Mouse (Mus musculus): Measurements from ENCODE around the gene Lrrc34. TPM values are rescaled to one million over a fixed set of nuclear protein-coding genes. Genes with fewer than 3 reads are reported as not detected.

Gene Lrrc34
- polyA plus RNA-seq, 2 experiments: 0.02 TPM; not detected in 1

DNA sequence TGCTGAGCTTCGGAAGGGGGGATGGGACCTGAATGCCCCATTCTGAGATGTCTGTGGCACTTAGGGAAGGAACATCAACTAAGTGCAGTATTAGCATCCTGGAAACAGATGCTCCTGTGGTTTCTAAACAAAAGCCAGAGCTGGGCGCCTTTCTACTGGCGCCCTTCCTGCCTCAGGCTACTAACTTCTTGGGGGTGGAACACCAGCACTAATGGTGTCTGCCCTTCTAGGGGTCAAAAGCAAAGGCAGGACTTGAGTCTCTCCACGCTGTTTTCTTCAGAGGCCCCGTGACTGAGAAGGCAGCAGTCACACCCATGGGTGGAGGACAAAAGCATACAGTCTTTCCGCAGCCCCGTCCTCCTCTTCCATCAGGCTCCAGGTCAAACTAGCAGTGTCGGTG lies 908 bp downstream of the Lrrc34 start:
- H3K4me3 ChIP-seq (ENCODE audit: insufficient read depth in 1 of 2, low read depth in 2 of 2, low read length in 2 of 2): no peak overlapping the region
- WGBS (ENCODE audit: insufficient replicate concordance): 28% methylated on average over 8 of the region's 8 CpGs
- H3K4me1 ChIP-seq (replicated peaks; ENCODE audit: control insufficient read depth in 2 of 2, insufficient read depth in 2 of 2, low read length in 1 of 2): no peaks in the 10 kb centered on the region
- no peak for TF ChIP-seq EP300 (IDR thresholded peaks at IDR 0.05; ENCODE audit: low read depth)
- no peak for TF ChIP-seq CTCF (IDR thresholded peaks at IDR 0.05; ENCODE audit: low read depth)
- no peaks in the 10 kb centered on the region for H3K9me3 ChIP-seq (ENCODE audit: control insufficient read depth, low read length)
- no peak overlapping the region for H3K4me2 ChIP-seq (ENCODE audit: low read depth)
- DNase-seq (ENCODE audit: low read depth in 3 of 3, low spot score in 3 of 3) (no peak), ATAC-seq (ENCODE audit: insufficient read depth) (no peak)
- no peak overlapping the region for H3K9ac ChIP-seq (replicated peaks)
- no peak overlapping the region for H3K27ac ChIP-seq
- H3K36me3 ChIP-seq (replicated peaks; ENCODE audit: control insufficient read depth, insufficient read depth, low read depth): no peaks in the 10 kb centered on the region
- H3K27me3 ChIP-seq (ENCODE audit: control insufficient read depth, insufficient read depth, low read length): peaks cover 29% of the 10 kb centered on the region

DNA sequence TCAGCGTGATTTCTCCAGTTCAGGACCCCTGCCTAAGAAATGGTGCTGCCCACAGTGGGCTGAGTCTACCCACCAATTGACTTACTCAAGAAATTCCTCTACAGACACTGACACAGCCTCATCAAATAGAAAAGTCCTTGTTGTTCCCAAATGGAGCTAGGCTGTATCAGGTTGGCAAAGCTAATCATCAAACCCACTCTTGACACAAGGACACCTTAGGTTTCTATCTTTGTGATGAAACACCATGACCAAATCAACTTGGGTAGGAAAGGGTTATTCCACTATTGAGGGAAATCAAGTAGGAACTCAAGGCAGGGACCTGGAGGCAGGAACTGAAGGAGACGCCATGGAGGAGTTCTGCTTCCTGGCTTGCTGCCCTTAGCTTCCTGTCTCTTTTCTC lies 3.5 kb downstream of the Lrrc34 start, which contains the start of gene Lrriq4:
Gene Lrriq4, plus strand, starts transcription at position 301 of the 400 bp plus-strand sequence.
- Histone ChIP-seq H3K4me3 (ENCODE audit: insufficient read depth in 1 of 2, low read depth in 2 of 2, low read length in 2 of 2) (no peak within 1 kb of the TSS), H3K4me2 (ENCODE audit: low read depth) (no peak within 1 kb of the TSS), H3K27me3 (ENCODE audit: control insufficient read depth, insufficient read depth, low read length) (peaks cover 13% of the 10 kb centered on the region), H3K36me3 (replicated peaks; ENCODE audit: control insufficient read depth, insufficient read depth, low read depth) (no peaks in the 10 kb centered on the region), H3K9ac (replicated peaks) (no peak within 1 kb of the TSS), H3K9me3 (ENCODE audit: control insufficient read depth, low read length) (no peaks in the 10 kb centered on the region), H3K27ac (no peak within 1 kb of the TSS), H3K4me1 (replicated peaks; ENCODE audit: control insufficient read depth in 2 of 2, insufficient read depth in 2 of 2, low read length in 1 of 2) (no peaks in the 10 kb centered on the region)
- DNase-seq (ENCODE audit: low read depth in 3 of 3, low spot score in 3 of 3) (no peak), ATAC-seq (ENCODE audit: insufficient read depth) (no peak)
- 39% methylated on average over 2 of the region's 2 CpGs for WGBS (ENCODE audit: insufficient replicate concordance)
- TF ChIP-seq CTCF (IDR thresholded peaks at IDR 0.05; ENCODE audit: low read depth): no peak
- no peak for TF ChIP-seq EP300 (IDR thresholded peaks at IDR 0.05; ENCODE audit: low read depth)

DNA sequence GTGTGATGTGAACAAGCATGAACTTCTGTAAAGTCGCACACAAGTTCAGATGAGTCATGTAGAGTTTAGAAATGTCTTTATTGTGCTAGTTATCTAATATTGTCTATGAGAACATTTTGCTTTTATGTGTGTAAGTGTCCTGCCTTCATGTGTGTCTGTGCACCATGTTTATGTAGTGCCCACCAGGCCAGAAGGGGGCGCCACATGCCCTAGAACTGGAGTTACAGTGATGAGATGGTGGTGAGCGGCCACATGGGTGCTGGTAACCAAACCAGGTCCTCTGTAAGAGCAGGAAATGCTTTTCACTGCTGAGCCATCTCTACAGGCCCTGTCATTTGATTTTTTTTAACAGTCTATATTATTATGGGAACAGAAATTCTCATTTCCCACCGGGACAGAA lies 12.0 kb downstream of the Lrrc34 start:
- no peaks in the 10 kb centered on the region for H3K4me1 ChIP-seq (replicated peaks; ENCODE audit: control insufficient read depth in 2 of 2, insufficient read depth in 2 of 2, low read length in 1 of 2)
- H3K4me3 ChIP-seq (ENCODE audit: insufficient read depth in 1 of 2, low read depth in 2 of 2, low read length in 2 of 2): no peak overlapping the region
- H3K27me3 ChIP-seq (ENCODE audit: control insufficient read depth, insufficient read depth, low read length): no peaks in the 10 kb centered on the region
- TF ChIP-seq EP300 (IDR thresholded peaks at IDR 0.05; ENCODE audit: low read depth) (no peak), CTCF (IDR thresholded peaks at IDR 0.05; ENCODE audit: low read depth) (peak; percentile 56)
- no peak overlapping the region for H3K9ac ChIP-seq (replicated peaks)
- DNase-seq (ENCODE audit: low read depth in 3 of 3, low spot score in 3 of 3) (no peak), ATAC-seq (ENCODE audit: insufficient read depth) (no peak)
- no peak overlapping the region for H3K4me2 ChIP-seq (ENCODE audit: low read depth)
- H3K36me3 ChIP-seq (replicated peaks; ENCODE audit: control insufficient read depth, insufficient read depth, low read depth): no peaks in the 10 kb centered on the region
- H3K9me3 ChIP-seq (ENCODE audit: control insufficient read depth, low read length): no peaks in the 10 kb centered on the region
- 65% methylated on average over 4 of the region's 4 CpGs for WGBS (ENCODE audit: insufficient replicate concordance)
- H3K27ac ChIP-seq: no peak overlapping the region

DNA sequence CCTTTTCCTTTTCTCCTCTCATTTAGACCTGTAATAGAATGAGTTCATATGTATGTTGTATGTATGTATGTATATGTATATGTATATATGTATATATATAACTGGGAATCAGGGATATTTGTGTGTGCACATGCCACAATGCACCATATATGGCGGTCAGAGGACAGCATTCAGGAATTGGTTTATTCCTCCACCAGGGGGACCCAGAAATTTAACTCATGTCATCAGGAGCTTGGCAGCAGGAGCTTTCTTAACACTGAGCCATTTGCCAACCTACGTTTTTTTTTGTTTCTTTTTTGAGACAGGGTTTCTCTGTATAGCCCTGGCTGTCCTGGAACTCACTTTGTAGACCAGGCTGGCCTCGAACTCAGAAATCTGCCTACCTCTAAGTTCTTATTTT lies 14.0 kb downstream of the Lrrc34 start:
- no peak for ATAC-seq (ENCODE audit: insufficient read depth)
- H3K4me1 ChIP-seq (replicated peaks; ENCODE audit: control insufficient read depth in 2 of 2, insufficient read depth in 2 of 2, low read length in 1 of 2): no peaks in the 10 kb centered on the region
- TF ChIP-seq CTCF (IDR thresholded peaks at IDR 0.05; ENCODE audit: low read depth) (peak; percentile 20; the same call in 1 of the 2 replicates), EP300 (IDR thresholded peaks at IDR 0.05; ENCODE audit: low read depth) (no peak)
- no peak overlapping the region for H3K9ac ChIP-seq (replicated peaks)
- no peaks in the 10 kb centered on the region for H3K36me3 ChIP-seq (replicated peaks; ENCODE audit: control insufficient read depth, insufficient read depth, low read depth)
- no peak overlapping the region for H3K4me2 ChIP-seq (ENCODE audit: low read depth)
- WGBS (ENCODE audit: insufficient replicate concordance): 43% methylated on average over 3 of the region's 3 CpGs
- no peak overlapping the region for H3K27ac ChIP-seq
- H3K27me3 ChIP-seq (ENCODE audit: control insufficient read depth, insufficient read depth, low read length): no peaks in the 10 kb centered on the region
- H3K4me3 ChIP-seq (ENCODE audit: insufficient read depth in 1 of 2, low read depth in 2 of 2, low read length in 2 of 2): no peak overlapping the region
- no peak for DNase-seq (ENCODE audit: low read depth in 3 of 3, low spot score in 3 of 3)
- H3K9me3 ChIP-seq (ENCODE audit: control insufficient read depth, low read length): no peaks in the 10 kb centered on the region

DNA sequence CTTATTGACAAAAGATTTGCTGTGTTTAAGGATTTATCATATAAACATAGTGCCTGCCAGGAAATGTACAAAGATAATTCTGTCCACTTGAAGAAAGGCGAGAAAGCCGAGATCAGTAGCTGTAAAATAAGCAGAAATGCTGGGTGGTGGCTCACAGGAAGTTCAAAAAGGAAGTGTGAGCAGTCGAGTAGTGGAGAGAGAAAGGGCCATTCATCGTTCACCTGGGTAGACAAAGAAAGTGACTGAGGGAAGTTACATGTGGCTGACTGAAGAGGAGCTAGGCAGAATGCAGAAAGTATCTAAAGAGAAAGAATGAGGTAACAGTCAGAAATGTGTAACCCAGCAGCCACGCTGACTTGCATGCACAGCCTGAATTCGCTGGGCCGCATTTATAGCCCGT lies 27.5 kb downstream of the Lrrc34 start:
- DNase-seq (ENCODE audit: low read depth in 3 of 3, low spot score in 3 of 3): no peak
- TF ChIP-seq EP300 (IDR thresholded peaks at IDR 0.05; ENCODE audit: low read depth) (no peak), CTCF (IDR thresholded peaks at IDR 0.05; ENCODE audit: low read depth) (no peak)
- Histone ChIP-seq H3K27me3 (ENCODE audit: control insufficient read depth, insufficient read depth, low read length) (no peaks in the 10 kb centered on the region), H3K9me3 (ENCODE audit: control insufficient read depth, low read length) (no peaks in the 10 kb centered on the region), H3K4me1 (replicated peaks; ENCODE audit: control insufficient read depth in 2 of 2, insufficient read depth in 2 of 2, low read length in 1 of 2) (no peaks in the 10 kb centered on the region), H3K4me2 (ENCODE audit: low read depth) (no peak overlapping the region), H3K4me3 (ENCODE audit: insufficient read depth in 1 of 2, low read depth in 2 of 2, low read length in 2 of 2) (no peak overlapping the region), H3K36me3 (replicated peaks; ENCODE audit: control insufficient read depth, insufficient read depth, low read depth) (peaks cover 18% of the 10 kb centered on the region), H3K27ac (no peak overlapping the region), H3K9ac (replicated peaks) (no peak overlapping the region)
- 50% methylated on average over 8 of the region's 8 CpGs for WGBS (ENCODE audit: insufficient replicate concordance)
- ATAC-seq (ENCODE audit: insufficient read depth): no peak
